Mouse (Mus musculus) 3134 (cell line): ENCODE measurements around the gene Acp4.
"Not testable (repeated sequence)": the region's sequence is repeated elsewhere in the genome, so short reads cannot be mapped to it uniquely, and the experiment has no call there.

Experiments
- DNase-seq: peaks from one replicate; pipeline ENCODE4 v3.0.0-alpha.2; 2011; ENCODE audit warnings: low spot score; ENCODE audit not compliant: insufficient read length; ENCODE audit errors: extremely low read depth

Acp4 gene

GRCm38 (mm10) chr7:44257278-44257677 lies at the start of gene Acp4:
TSS of gene Acp4 (minus strand) at chr7:44257378.
- no peak for DNase-seq

GRCm38 (mm10) chr7:44306516-44307240 lies 49.5 kb upstream of the Acp4 start, which contains the start of gene Clec11a:
TSS of gene Clec11a (minus strand) at chr7:44306902.
- DNase-seq, result peak; percentile 37

- no peak for DNase-seq
Measured at GRCm38 (mm10) chr7:44305686-44306085, 48.5 kb upstream of the Acp4 start.

GRCm38 (mm10) chr7:44304775-44305641 lies 47.8 kb upstream of the Acp4 start:
- DNase-seq, result peak; percentile 100

GRCm38 (mm10) chr7:44304463-44304774 lies 47.2 kb upstream of the Acp4 start:
- DNase-seq, result no peak

GRCm38 (mm10) chr7:44303346-44304340 lies 46.5 kb upstream of the Acp4 start:
- DNase-seq, result no peak

GRCm38 (mm10) chr7:44297501-44297900 lies 40.3 kb upstream of the Acp4 start:
- DNase-seq, result not testable (repeated sequence)

- DNase-seq, result no peak
Measured at GRCm38 (mm10) chr7:44291418-44291817, 34.2 kb upstream of the Acp4 start.

GRCm38 (mm10) chr7:44290986-44291385 lies 33.8 kb upstream of the Acp4 start:
- DNase-seq, result no peak

GRCm38 (mm10) chr7:44287760-44288159 lies 30.6 kb upstream of the Acp4 start:
- DNase-seq, result no peak

- no peak for DNase-seq
Measured at GRCm38 (mm10) chr7:44281586-44281985, 24.4 kb upstream of the Acp4 start.

- no peak for DNase-seq
Measured at GRCm38 (mm10) chr7:44280959-44281358, 23.8 kb upstream of the Acp4 start.

- DNase-seq, result no peak
Measured at GRCm38 (mm10) chr7:44277250-44277622, 20.1 kb upstream of the Acp4 start.

GRCm38 (mm10) chr7:44276461-44277249 lies 19.5 kb upstream of the Acp4 start:
- no peak for DNase-seq

- no peak for DNase-seq
Measured at GRCm38 (mm10) chr7:44275546-44275945, 18.4 kb upstream of the Acp4 start.

GRCm38 (mm10) chr7:44274096-44274495 lies 16.9 kb upstream of the Acp4 start:
- DNase-seq, result no peak

GRCm38 (mm10) chr7:44273446-44273845 lies 16.3 kb upstream of the Acp4 start:
- no peak for DNase-seq

GRCm38 (mm10) chr7:44272546-44272945 lies 15.4 kb upstream of the Acp4 start:
- DNase-seq, result no peak

GRCm38 (mm10) chr7:44271309-44271708 lies 14.1 kb upstream of the Acp4 start:
- DNase-seq, result no peak

GRCm38 (mm10) chr7:44269397-44269796 lies 12.2 kb upstream of the Acp4 start:
- no peak for DNase-seq
